Mouse (Mus musculus) heart, adult 2 months (tissue): ENCODE results near the gene Mfsd4a. TPM values are rescaled to one million over a fixed set of nuclear protein-coding genes. Genes with fewer than 3 reads are reported as not detected.

Experiments used
- DNase-seq, 2 experiments: peaks; one replicate each; pipeline ENCODE4 v3.0.0; 2021
- H3K27ac ChIP-seq: fragments of 200-600 bp; 2 replicates; pipeline ENCODE4 v1.8.1; 2022
- H3K27me3 ChIP-seq: fragments of 200-500 bp; 2 replicates; pipeline ENCODE4 v1.6.1; 2012; ENCODE audit warnings: mild to moderate bottlenecking, low read length, inconsistent platforms, mixed read lengths; ENCODE audit not compliant: control insufficient read depth, insufficient read depth
- H3K36me3 ChIP-seq: fragments of 200-500 bp; 2 replicates; pipeline ENCODE4 v1.6.1; 2012; ENCODE audit warnings: low read length, inconsistent platforms; ENCODE audit not compliant: control insufficient read depth, insufficient read depth
- H3K4me1 ChIP-seq: fragments of 200-500 bp; 2 replicates; pipeline ENCODE4 v1.6.1; 2011; ENCODE audit warnings: low read length; ENCODE audit not compliant: control insufficient read depth, insufficient read depth
- H3K4me3 ChIP-seq: fragments of 200-600 bp; 2 replicates; pipeline ENCODE4 v1.8.1; 2022
- H3K79me2 ChIP-seq: fragments of 200-500 bp; replicated peaks from 2 replicates; pipeline ENCODE4 v1.6.1; 2012; ENCODE audit warnings: mild to moderate bottlenecking, inconsistent platforms, low read length, moderate library complexity, mixed read lengths; ENCODE audit not compliant: control insufficient read depth, insufficient read depth
- H3K9ac ChIP-seq: fragments of 200-500 bp; 2 replicates; pipeline ENCODE4 v1.6.1; 2012; ENCODE audit warnings: low read depth, mild to moderate bottlenecking, control low read depth, inconsistent platforms, low read length, mixed read lengths
- CTCF ChIP-seq: fragments of 200-600 bp; IDR thresholded peaks from 2 replicates; pipeline ENCODE4 v1.8.1; 2022; ENCODE audit warnings: antibody characterized with exemption, mild to moderate bottlenecking, moderate library complexity
- EP300 ChIP-seq: fragments of 200-500 bp; IDR thresholded peaks from 2 replicates; pipeline ENCODE4 v1.6.1; 2011; ENCODE audit warnings: low read depth, low read length, control low read depth; ENCODE audit not compliant: insufficient read depth
- POLR2A ChIP-seq: fragments of 200-500 bp; IDR thresholded peaks from 2 replicates; pipeline ENCODE4 v1.6.1; 2011; ENCODE audit warnings: mild to moderate bottlenecking, low read depth, low read length, control low read depth; ENCODE audit not compliant: insufficient read depth
- WGBS: fragments of 180-500 bp; shearing (Covaris S2); methylation state at CpG from one replicate; pipeline ENCODE4 v1.1.7; 2018; 5-methylcytosine and 5-hydroxymethylcytosine counted together
- intact Hi-C: fragments of 180-260 bp; cut with DNase I; formaldehyde crosslinking; loops from one replicate; pipeline ENCODE4 v1.15.1; 2025
- polyA plus RNA-seq: library from polyadenylated mRNA; depleted of rRNA; stranded (reverse); fragments of >200 nt; gene quantifications from 2 replicates; pipeline ENCODE4 v1.2.3, GENCODE M21; 2012
- total RNA-seq, 2 experiments: library from RNA; stranded (reverse); gene quantifications; 2 replicates each; pipeline ENCODE4 v1.2.3; 2021

Gene Mfsd4a
- total and polyA plus RNA-seq, 3 experiments: 1.4 to 3.0 (median 1.6) TPM

DNA sequence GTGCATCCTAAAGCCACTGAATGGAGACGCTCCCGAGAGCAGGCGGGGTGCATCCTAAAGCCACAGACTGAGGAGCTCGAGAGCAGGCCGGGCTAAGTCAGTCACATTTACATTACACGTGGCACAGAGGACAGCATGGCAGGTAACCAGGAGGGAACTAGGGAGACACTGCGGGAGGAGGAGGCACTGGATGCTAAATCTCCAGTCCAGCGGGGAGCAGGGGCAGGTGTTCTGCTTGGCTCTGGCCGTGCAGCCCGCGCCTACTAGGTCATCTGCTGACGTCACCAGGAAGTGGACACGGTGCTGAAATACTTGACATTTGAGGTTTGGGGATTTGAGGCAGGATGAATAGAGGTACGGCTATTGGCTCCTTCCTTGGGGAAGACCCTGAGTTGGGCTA, 36.5 kb upstream of the Mfsd4a start:
- H3K4me3 ChIP-seq: no peak overlapping the region
- 0 out of 2 replicates have a peak, but pooled peaks cover 1% of the 10 kb centered on the region for H3K27me3 ChIP-seq
- H3K4me1 ChIP-seq: no peaks in the 10 kb centered on the region
- no peaks in the 10 kb centered on the region for H3K36me3 ChIP-seq
- no peak overlapping the region for H3K27ac ChIP-seq
- no peak for DNase-seq
- H3K79me2 ChIP-seq: no peaks in the 10 kb centered on the region
- 65% methylated on average over 14 of the region's 14 CpGs for WGBS
- intact Hi-C loops: no loop called here
- H3K9ac ChIP-seq: no peak overlapping the region
- TF ChIP-seq CTCF (no peak), EP300 (no peak), POLR2A (no peak)

- no peak for DNase-seq
- H3K36me3 ChIP-seq: no peaks in the 10 kb centered on the region
- no peak overlapping the region for H3K27ac ChIP-seq
- H3K4me3 ChIP-seq: no peak overlapping the region
- TF ChIP-seq EP300 (no peak), POLR2A (no peak), CTCF (no peak)
- 52% methylated on average over 6 of the region's 6 CpGs for WGBS
- 0 out of 2 replicates have a peak, but pooled peaks cover 1% of the 10 kb centered on the region for H3K4me1 ChIP-seq
- no peaks in the 10 kb centered on the region for H3K79me2 ChIP-seq
- H3K9ac ChIP-seq: no peak overlapping the region
- intact Hi-C loops: no loop called here
- 0 out of 2 replicates have a peak, but pooled peaks cover 1% of the 10 kb centered on the region for H3K27me3 ChIP-seq
Observed at GRCm38 (mm10) chr1:132101953-132102697, 34.3 kb upstream of the Mfsd4a start.

- no peaks in the 10 kb centered on the region for H3K36me3 ChIP-seq
- TF ChIP-seq POLR2A (no peak), CTCF (no peak), EP300 (no peak)
- H3K27ac ChIP-seq: no peak overlapping the region
- 53% methylated on average over 4 of the region's 4 CpGs for WGBS
- peaks cover 10% of the 10 kb centered on the region for H3K4me1 ChIP-seq
- intact Hi-C loops: loop anchor here (5.0 kb wide), 1 partner anchor 97 kb away; no protein-coding TSS in a partner anchor
- H3K27me3 ChIP-seq: 0 out of 2 replicates have a peak, but pooled peaks cover 1% of the 10 kb centered on the region
- H3K4me3 ChIP-seq: no peak overlapping the region
- no peak overlapping the region for H3K9ac ChIP-seq
- no peaks in the 10 kb centered on the region for H3K79me2 ChIP-seq
- DNase-seq: no peak
Observed at GRCm38 (mm10) chr1:132099775-132100174, 31.9 kb upstream of the Mfsd4a start.

DNA sequence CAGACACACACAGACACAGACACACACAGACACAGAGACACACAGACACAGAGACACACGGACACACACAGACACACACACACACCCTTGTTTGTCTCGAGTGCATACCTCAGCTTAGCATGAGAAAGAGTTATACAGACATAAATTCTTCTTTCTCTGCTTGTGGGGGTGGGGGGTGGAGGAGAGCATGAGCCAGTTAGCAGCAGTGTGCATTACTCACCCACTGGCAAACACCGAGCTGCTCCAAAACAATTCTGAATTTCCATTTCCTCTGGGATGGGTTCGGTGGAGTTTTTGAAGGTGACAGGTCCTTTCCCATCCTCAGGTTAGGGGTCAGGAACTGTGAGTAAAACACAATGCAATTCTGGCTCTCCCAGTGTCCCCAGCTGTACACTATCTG, 31.2 kb upstream of the Mfsd4a start:
- TF ChIP-seq POLR2A: no peak
- TF ChIP-seq EP300: no peak
- TF ChIP-seq CTCF: no peak
- H3K4me1 ChIP-seq: peaks cover 10% of the 10 kb centered on the region
- no peak overlapping the region for H3K9ac ChIP-seq
- no peak overlapping the region for H3K27ac ChIP-seq
- DNase-seq: no peak
- intact Hi-C loops: loop anchor here (5.0 kb wide), 1 partner anchor 97 kb away; no protein-coding TSS in a partner anchor
- 45% methylated on average over 4 of the region's 4 CpGs for WGBS
- no peaks in the 10 kb centered on the region for H3K27me3 ChIP-seq
- H3K4me3 ChIP-seq: no peak overlapping the region
- no peaks in the 10 kb centered on the region for H3K36me3 ChIP-seq
- H3K79me2 ChIP-seq: no peaks in the 10 kb centered on the region

- Histone ChIP-seq H3K79me2 (no peaks in the 10 kb centered on the region), H3K27me3 (no peaks in the 10 kb centered on the region), H3K4me3 (no peak overlapping the region), H3K4me1 (peaks cover 10% of the 10 kb centered on the region), H3K9ac (no peak overlapping the region), H3K27ac (no peak overlapping the region), H3K36me3 (no peaks in the 10 kb centered on the region)
- no peak for TF ChIP-seq POLR2A
- no peak for TF ChIP-seq EP300
- TF ChIP-seq CTCF: no peak
- 58% methylated on average over 1 of the region's 1 CpGs for WGBS
- DNase-seq: no peak
- intact Hi-C loops: loop anchor here (5.0 kb wide), 1 partner anchor 96 kb away; no protein-coding TSS in a partner anchor
Observed at GRCm38 (mm10) chr1:132098076-132098475, 30.2 kb upstream of the Mfsd4a start.

GRCm38 (mm10) chr1:132095356-132096004, 27.6 kb upstream of the Mfsd4a start:
- Histone ChIP-seq H3K27ac (no peak overlapping the region; the same call in 1 of the 2 replicates), H3K36me3 (no peaks in the 10 kb centered on the region), H3K9ac (no peak overlapping the region), H3K4me3 (no peak overlapping the region), H3K4me1 (peaks cover 10% of the 10 kb centered on the region), H3K27me3 (no peaks in the 10 kb centered on the region), H3K79me2 (no peaks in the 10 kb centered on the region)
- 21% methylated on average over 11 of the region's 11 CpGs for WGBS
- TF ChIP-seq EP300: peak; percentile 62; the same call in 1 of the 2 replicates
- 0 out of 2 replicates have a peak, but pooled peaks have one; percentile 2 for TF ChIP-seq CTCF
- no peak for TF ChIP-seq POLR2A
- intact Hi-C loops: loop anchor here (5.0 kb wide), 1 partner anchor 93 kb away; no protein-coding TSS in a partner anchor
- DNase-seq: peak; percentile 49 to 77
